Mouse (Mus musculus) heart, embryonic 11.5 days (tissue): ENCODE results near the gene Ehbp1. TPM values are rescaled to one million over a fixed set of nuclear protein-coding genes. Genes with fewer than 3 reads are reported as not detected.

Experiments used
- ATAC-seq: fragments of 200-750 bp; cut with Nextera tagmentation; replicated peaks from 2 replicates; pipeline ENCODE4 v1.8.0; 2017; ENCODE audit warnings: moderate library complexity; ENCODE audit not compliant: insufficient number of reproducible peaks, low FRiP score, low TSS enrichment
- H3K27ac ChIP-seq: fragments of 300-500 bp; sonication (generic); 2 replicates; pipeline ENCODE4 v1.5.1; 2014; ENCODE audit warnings: mild to moderate bottlenecking, low read depth, low read length
- H3K27me3 ChIP-seq: fragments of 300-500 bp; sonication (generic); 2 replicates; pipeline ENCODE4 v1.6.1; 2014; ENCODE audit warnings: mild to moderate bottlenecking, low read length, mixed read lengths; ENCODE audit not compliant: control insufficient read depth, insufficient read depth
- H3K36me3 ChIP-seq: fragments of 300-500 bp; sonication (generic); 2 replicates; pipeline ENCODE4 v1.6.1; 2014; ENCODE audit warnings: mild to moderate bottlenecking, low read length, moderate library complexity, mixed read lengths; ENCODE audit not compliant: control insufficient read depth, insufficient read depth
- H3K4me1 ChIP-seq: fragments of 300-500 bp; sonication (generic); 2 replicates; pipeline ENCODE4 v1.6.1; 2014; ENCODE audit warnings: low read length; ENCODE audit not compliant: control insufficient read depth, insufficient read depth
- H3K4me2 ChIP-seq: fragments of 300-500 bp; sonication (generic); 2 replicates; pipeline ENCODE4 v1.6.1; 2014; ENCODE audit warnings: mild to moderate bottlenecking, moderate library complexity
- H3K4me3 ChIP-seq: fragments of 300-500 bp; sonication (generic); 2 replicates; pipeline ENCODE4 v1.5.1; 2014; ENCODE audit warnings: low read depth, low read length
- H3K9ac ChIP-seq: fragments of 300-500 bp; sonication (generic); 2 replicates; pipeline ENCODE4 v1.6.1; 2014; ENCODE audit warnings: mild to moderate bottlenecking, low read depth, low read length, moderate library complexity
- H3K9me3 ChIP-seq: fragments of 300-500 bp; sonication (generic); replicated peaks from 2 replicates; pipeline ENCODE4 v1.6.1; 2016; ENCODE audit warnings: low read length; ENCODE audit not compliant: control insufficient read depth
- WGBS: fragments of 180-500 bp; shearing (Covaris S2); extraction: QIAGEN DNeasy Blood & Tissue Kit; methylation state at CpG from one replicate; pipeline ENCODE4 v1.1.7; 2014; ENCODE audit not compliant: insufficient replicate concordance; 5-methylcytosine and 5-hydroxymethylcytosine counted together
- polyA plus RNA-seq: library from polyadenylated mRNA; unstranded; fragments of >200 nt; fragmentation: Nextera tagmentation; extraction: Ambion mirVana; gene quantifications from 2 replicates; pipeline ENCODE4 v1.2.1, GENCODE M21; 2014

The Ehbp1 gene
- polyA plus RNA-seq, result 13.5 and 18.3 TPM in 2 replicates

DNA sequence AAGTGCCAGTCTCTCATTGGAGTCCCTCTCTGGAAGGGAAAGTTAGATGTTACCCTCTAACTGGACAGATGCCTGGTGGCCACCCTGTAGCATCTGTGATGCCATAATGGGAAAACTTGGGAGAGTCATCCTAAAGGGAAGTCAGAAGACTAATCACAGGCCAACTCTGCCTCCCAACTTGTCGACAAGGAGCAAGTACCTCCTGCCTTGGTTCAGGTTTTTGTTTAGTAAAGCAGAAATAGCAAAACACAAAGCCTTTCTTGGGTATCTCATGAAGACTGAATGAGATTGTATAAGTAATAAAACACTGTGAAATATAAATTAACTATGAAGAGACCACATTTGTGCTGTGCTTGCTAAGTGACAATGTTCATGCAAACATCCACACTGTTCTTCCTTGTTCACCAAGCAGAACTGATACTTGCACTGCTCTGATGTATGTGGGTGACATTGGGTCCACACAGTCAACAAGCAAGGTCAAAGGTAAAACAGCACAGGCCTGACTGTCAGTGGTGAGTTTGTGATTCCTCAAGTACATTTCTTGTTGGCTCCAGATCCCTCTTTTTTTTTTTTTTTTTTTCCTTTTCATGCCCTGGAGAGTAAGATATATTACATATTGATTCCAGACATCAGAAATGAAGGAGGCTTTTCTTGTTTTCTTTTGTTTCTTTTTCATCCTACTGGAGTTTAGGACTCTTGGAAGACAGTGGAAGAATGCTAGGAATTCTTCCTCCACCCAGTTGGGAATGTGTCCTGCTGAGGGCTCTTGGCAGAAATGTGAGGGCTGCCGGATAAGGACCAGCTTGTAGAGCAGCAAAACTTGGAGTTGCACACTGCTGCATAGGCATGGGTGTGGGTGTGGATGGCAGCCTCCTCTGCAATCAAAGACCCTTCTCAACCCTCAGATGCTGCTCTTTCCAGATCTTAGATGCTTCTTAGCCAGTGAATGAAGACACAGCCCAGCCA lies at the start of gene Ehbp1:
Gene Ehbp1 (minus strand): TSS at position 51 of the 966 bp plus-strand sequence.
- H3K9me3 ChIP-seq, result no peaks in the 10 kb centered on the region
- H3K4me1 ChIP-seq, result 0 out of 2 replicates have a peak, but pooled peaks cover 8% of the 10 kb centered on the region
- 46% methylated on average over 2 of the region's 2 CpGs for WGBS
- H3K4me2 ChIP-seq, result no peak within 1 kb of the TSS
- H3K27ac ChIP-seq, result no peak within 1 kb of the TSS
- ATAC-seq, result no peak
- no peaks in the 10 kb centered on the region for H3K27me3 ChIP-seq
- H3K36me3 ChIP-seq, result no peaks in the 10 kb centered on the region
- H3K9ac ChIP-seq, result no peak within 1 kb of the TSS
- no peak within 1 kb of the TSS for H3K4me3 ChIP-seq

DNA sequence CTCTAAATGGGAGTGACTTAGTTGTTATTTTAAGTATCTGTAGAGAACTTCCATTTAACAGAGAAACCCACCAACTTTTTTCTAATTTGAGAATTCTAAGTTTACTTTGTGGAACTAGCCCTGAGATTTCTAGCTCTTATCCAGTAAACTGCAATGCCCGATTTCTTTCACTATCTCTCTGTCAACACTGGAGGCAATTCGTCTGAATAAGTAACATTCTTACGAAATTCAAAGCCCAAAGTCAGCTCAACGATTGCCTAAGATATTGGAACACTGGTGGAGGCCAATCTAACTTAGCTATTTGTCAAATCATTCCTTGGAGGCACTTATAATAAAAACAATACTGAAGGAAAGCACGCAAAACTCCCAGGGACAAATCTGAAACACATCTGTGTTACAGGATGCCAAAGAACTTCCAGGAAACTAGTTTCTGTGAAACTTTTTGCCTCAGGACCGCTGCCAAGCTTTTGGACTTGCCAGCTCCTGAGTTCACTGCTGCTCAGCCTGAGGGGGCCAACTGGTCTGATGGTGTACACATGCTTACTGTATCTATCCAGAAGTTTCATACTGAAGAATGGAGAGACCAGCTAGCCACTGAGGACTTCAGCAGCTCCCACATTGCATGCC lies 45.5 kb upstream of the Ehbp1 start:
- Histone ChIP-seq H3K9ac (no peak overlapping the region), H3K27ac (no peak overlapping the region), H3K9me3 (no peaks in the 10 kb centered on the region), H3K4me2 (no peak overlapping the region), H3K4me1 (no peaks in the 10 kb centered on the region), H3K4me3 (no peak overlapping the region), H3K27me3 (no peaks in the 10 kb centered on the region), H3K36me3 (no peaks in the 10 kb centered on the region)
- no peak for ATAC-seq
- WGBS, result 66% methylated on average over 6 of the region's 6 CpGs

DNA sequence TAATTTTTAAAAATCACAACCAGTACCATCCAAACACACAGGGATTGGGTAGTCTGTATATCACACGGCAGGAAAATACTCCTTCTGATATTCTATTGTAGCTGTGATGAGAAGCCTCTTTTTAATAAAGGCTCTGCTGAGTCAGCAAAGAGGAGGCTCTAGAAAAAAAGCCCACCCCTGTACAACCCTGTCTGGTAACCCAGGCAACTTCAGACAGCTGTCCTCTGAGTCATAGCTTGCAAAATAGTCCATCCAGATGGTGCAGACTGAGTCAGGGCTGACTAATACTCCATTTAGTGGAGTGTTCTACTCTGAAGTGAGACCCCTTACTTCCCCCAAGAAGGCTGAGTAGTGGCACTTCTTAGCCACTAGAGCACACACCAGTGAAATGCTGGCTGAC lies 41.4 kb upstream of the Ehbp1 start:
- ATAC-seq, result no peak
- no peaks in the 10 kb centered on the region for H3K36me3 ChIP-seq
- H3K9me3 ChIP-seq, result no peaks in the 10 kb centered on the region
- no peaks in the 10 kb centered on the region for H3K4me1 ChIP-seq
- no peak overlapping the region for H3K27ac ChIP-seq
- H3K27me3 ChIP-seq, result no peaks in the 10 kb centered on the region
- WGBS, result 77% methylated on average over 1 of the region's 1 CpGs
- H3K4me3 ChIP-seq, result no peak overlapping the region
- no peak overlapping the region for H3K9ac ChIP-seq
- no peak overlapping the region for H3K4me2 ChIP-seq

DNA sequence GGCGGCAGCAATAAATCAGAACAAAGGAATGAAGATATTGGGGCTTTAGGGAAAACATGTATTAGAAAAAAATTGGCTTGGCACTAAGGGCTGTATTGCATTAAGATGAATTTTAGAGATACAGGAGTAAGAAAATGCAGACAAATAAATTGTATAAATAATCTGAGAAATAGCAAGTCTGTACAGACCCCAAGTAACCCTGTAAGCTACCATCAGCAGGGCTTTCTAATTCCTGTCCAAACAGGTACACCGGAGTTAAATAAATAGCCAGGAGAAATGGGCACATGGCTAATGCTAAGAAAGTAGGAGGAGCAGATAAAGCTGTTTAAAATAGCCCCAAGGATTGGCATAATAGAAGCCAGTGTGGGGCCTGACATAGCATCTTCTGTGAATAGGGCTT lies 32.7 kb upstream of the Ehbp1 start:
- 76% methylated on average over 2 of the region's 2 CpGs for WGBS
- H3K4me3 ChIP-seq, result no peak overlapping the region

DNA sequence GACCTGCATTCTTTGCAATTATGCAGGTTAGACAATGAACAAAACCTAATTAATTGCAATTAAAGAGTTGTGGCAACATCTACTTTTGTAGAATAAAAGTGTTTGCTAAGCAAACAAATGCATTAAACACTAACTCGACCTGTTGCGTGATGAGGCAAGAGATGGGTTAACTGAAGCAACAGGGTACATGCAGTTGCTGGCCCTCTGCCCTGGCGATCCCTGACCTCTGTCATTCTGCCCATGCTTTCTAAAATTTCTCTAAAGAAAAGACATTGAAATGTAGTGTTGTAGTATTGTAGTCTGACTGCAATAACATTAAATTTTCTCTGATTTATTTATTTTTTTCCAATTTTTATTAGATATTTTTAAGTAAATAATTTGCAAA lies 31.2 kb upstream of the Ehbp1 start:
- Histone ChIP-seq H3K9me3 (no peaks in the 10 kb centered on the region), H3K9ac (no peak overlapping the region), H3K4me2 (no peak overlapping the region), H3K4me3 (no peak overlapping the region), H3K36me3 (no peaks in the 10 kb centered on the region), H3K27me3 (no peaks in the 10 kb centered on the region), H3K27ac (no peak overlapping the region), H3K4me1 (no peaks in the 10 kb centered on the region)
- ATAC-seq, result no peak
- 72% methylated on average over 3 of the region's 3 CpGs for WGBS

More for the DNA sequence above, 32.7 kb upstream of the Ehbp1 start:
- Histone ChIP-seq H3K4me2 (no peak overlapping the region), H3K27me3 (no peaks in the 10 kb centered on the region), H3K36me3 (no peaks in the 10 kb centered on the region), H3K27ac (no peak overlapping the region), H3K4me1 (no peaks in the 10 kb centered on the region), H3K9me3 (no peaks in the 10 kb centered on the region), H3K9ac (no peak overlapping the region)
- no peak for ATAC-seq

DNA sequence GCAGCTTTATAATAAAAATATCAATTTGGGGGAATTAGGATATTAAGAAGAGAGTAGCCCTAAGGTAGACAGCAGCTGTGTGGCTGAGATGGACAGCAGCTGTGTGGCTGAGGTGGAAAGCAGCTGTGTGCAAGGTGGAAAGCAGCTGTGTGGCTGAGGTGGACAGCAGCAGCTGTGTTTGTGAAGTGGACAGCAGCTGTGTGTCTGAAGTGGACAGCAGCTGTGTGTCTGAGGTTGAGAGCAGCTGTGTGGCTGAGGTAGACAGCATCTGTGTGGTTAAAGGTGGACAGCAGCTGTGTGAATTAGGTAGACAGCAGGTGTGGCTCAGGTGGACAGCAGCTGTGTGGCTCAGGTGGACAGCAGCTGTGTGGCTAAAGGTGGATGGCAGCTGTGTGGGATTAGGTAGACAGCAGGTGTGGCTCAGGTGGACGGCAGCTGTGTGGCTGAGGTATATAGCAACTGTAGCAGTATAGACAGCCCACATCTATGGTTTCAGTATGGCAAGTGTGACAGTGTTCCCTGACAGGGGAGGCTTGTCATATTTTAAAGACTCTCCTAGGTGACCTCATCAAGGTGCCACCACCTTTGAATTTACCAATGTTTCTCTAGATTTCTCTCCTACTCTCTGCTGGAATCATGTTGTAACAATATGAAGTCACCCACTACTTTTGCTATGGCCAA lies 30.7 kb upstream of the Ehbp1 start:
- Histone ChIP-seq H3K27ac (no peak overlapping the region), H3K27me3 (no peaks in the 10 kb centered on the region), H3K9ac (no peak overlapping the region), H3K4me2 (no peak overlapping the region), H3K36me3 (no peaks in the 10 kb centered on the region), H3K4me3 (no peak overlapping the region), H3K4me1 (no peaks in the 10 kb centered on the region), H3K9me3 (no peaks in the 10 kb centered on the region)
- 91% methylated on average over 1 of the region's 1 CpGs for WGBS
- no peak for ATAC-seq

DNA sequence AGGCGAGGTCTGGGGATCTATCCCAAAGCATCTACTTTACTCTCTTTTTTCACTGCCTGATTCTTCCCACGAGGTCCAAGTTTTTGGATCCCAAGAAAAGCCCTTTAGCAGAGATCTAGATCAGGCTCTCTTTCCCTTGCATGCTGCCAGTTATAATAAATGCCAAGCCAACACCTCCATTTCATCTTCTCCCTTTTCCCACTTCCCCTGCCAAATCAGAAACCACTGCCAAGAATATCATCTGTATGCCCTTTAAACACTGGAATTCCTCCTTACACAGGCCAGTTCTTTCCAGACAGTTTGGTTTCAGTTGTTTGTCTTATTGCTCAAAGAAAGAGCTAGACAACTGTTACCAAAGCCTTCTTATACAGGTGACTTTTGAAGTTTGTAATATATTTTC lies 27.7 kb upstream of the Ehbp1 start:
- ATAC-seq, result no peak
- 73% methylated on average over 2 of the region's 2 CpGs for WGBS

DNA sequence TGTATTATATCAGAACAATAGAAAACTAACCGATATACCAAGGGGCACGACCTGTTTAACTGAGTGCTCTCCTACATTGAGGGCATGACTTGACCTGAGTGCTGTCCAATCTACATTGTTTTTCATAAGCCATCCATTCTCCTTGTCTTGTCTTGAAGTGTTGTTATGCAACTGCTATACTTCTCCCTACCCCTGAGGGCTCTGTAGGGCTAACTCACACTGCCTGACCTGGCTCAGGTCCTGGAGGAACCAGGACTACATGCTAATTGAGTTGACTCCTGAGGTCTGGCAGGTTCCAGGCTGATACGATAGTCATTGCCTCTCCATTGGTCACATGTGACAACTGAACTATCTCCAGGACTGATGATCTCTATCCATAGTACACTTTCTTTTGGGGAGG lies 26.5 kb upstream of the Ehbp1 start:
- H3K4me1 ChIP-seq, result no peaks in the 10 kb centered on the region
- H3K9ac ChIP-seq, result no peak overlapping the region
- WGBS, result 93% methylated on average over 3 of the region's 3 CpGs
- ATAC-seq, result no peak
- no peaks in the 10 kb centered on the region for H3K9me3 ChIP-seq
- no peak overlapping the region for H3K4me3 ChIP-seq
- no peak overlapping the region for H3K4me2 ChIP-seq
- no peaks in the 10 kb centered on the region for H3K27me3 ChIP-seq
- H3K27ac ChIP-seq, result no peak overlapping the region
- H3K36me3 ChIP-seq, result no peaks in the 10 kb centered on the region

More for the DNA sequence above, 27.7 kb upstream of the Ehbp1 start:
- H3K4me2 ChIP-seq, result no peak overlapping the region
- H3K9me3 ChIP-seq, result no peaks in the 10 kb centered on the region
- no peaks in the 10 kb centered on the region for H3K36me3 ChIP-seq
- H3K4me3 ChIP-seq, result no peak overlapping the region
- H3K9ac ChIP-seq, result no peak overlapping the region
- no peaks in the 10 kb centered on the region for H3K4me1 ChIP-seq
- H3K27me3 ChIP-seq, result no peaks in the 10 kb centered on the region
- H3K27ac ChIP-seq, result no peak overlapping the region
